Mouse (Mus musculus) right cerebral cortex, postnatal 25 days (tissue): ENCODE measurements around the gene Gm3336.
A peak's percentile ranks its signal among the peaks of the same experiment; 100 is the strongest.

Experiments used
- DNase-seq: peaks from one replicate; pipeline ENCODE4 v3.0.0; 2022

Gm3336 gene

DNA sequence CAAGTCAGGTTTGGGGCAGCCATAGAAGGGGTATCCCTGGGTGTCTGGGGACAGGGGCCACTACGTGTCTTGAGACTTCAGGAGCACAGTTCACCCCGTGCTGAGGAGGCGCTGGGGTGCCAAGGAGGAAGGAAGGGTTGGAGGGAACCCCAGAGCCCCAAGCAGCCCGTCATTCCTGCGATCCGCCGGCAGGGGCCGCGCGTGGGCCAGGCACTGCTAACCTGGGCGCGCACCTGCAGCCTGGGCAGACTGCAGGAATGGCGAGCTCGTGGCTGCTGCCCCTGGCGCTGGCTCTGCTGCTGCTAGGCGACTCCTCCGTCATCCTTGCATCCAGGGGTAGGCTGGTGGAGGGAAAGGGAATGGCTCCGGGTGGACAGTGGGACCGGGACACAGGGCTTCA, at the start of gene Gm3336:
Gene Gm3336 (plus strand): TSS at position 247 of the 400 bp plus-strand sequence.
- peak; percentile 66 for DNase-seq

DNA sequence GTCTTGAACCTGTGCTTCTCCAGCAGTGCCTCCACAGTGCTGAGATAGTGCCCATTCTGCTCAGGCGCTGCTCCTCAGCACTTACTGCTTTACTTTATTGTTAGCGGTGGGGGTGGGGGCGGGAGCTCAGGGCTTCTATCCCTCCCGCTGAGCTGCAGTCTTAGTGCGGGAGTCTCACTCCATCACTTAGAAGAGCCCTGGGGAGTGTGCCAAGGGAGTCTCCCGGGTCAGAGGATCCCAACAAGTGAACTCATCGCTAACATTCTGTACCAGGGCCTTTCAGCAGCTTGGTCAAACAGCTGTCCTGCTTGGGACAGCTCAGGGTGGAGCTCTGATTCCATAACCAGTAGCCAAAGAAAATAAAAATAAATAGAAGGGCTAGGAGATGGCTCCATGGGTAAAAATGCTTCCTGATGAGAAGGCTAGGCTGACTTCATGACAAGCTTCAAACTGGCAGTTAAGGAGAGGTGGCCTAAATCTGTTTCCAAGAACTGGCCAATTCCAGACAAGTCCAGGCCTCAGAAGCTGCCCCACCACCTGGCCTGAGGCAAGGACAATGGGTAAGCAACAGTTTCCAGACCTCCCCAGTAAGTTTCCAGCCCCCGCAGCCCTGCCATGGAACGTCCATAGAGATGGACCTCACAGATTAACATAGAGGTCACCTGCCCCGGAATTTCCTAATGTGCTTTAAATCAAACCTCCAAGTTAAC, 46.6 kb upstream of the Gm3336 start:
- no peak for DNase-seq

DNA sequence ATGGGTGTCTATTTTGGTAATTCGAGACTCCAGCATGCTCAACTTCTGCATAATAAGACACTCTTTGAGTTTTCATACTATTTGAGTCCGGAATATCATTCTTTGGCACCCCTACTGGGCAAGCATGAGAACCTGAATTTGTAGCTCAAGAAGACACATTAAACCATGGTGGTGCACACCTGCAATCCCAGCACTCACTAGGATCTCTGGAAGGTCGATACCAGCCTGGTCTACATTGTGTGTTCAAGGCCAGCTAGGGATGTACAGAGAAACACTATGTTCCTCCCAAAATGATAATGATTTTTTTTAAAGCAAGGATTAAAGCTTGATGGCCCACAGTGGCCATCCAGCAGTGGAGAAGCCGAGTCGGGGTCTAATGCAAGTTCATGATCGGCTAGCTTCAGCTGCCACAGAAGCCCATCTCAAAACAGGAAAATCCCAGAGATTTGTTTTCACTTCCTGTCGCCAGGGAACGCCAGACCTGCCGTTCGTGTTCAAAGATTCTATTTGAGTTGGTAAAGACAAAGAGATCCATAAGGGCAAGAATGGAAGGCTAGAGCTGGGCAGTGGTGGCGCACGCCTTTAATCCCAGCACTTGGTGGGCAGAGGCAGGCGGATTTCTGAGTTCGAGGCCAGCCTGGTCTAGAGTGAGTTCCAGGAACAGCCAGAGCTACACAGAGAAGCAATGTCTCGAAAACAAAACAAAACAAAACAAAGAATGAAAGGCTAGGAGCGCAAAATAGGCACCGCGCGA, 45.8 kb upstream of the Gm3336 start:
- DNase-seq, result no peak

DNA sequence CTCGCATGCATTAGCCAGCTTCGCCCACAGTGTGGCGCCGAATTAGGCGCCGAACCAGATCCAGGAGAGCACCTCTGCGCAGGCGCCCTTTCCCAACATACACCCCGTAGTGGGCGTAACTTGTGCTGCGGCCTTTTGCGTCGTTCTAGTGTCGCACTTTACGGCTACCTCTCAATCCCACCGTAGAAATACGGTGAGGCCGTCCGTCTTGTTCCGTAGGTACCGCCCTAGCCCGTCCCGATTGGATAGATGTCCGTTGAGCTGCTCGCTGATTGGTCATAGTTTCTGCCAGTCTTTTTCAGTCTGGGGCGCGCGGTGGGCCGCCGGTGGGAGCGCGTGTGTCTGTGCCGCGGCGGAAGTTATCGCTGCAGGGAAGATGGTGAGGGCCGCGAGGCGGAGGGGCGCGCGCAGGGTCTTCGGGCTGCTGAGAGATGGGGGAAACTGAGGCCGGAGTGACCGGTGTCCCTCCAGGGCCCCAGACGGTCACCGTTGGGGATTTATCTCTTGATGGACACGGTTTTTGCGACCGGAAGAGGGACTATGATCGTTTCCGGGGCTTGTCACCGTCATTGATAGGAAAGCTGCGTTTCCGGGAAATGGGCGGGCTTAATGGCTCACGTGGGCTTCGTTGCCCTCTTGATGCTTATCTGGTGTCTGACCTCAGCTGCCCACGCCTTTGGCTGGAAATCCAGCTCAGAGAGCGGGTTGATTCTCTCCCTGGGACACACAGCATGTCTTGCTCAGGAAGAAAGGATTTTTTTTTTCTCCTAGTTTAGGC, 45.1 kb upstream of the Gm3336 start, which contains the start of gene Lsm4:
Gene Lsm4 (plus strand): TSS at position 170 of the 778 bp plus-strand sequence.
- peak; percentile 99 for DNase-seq

DNA sequence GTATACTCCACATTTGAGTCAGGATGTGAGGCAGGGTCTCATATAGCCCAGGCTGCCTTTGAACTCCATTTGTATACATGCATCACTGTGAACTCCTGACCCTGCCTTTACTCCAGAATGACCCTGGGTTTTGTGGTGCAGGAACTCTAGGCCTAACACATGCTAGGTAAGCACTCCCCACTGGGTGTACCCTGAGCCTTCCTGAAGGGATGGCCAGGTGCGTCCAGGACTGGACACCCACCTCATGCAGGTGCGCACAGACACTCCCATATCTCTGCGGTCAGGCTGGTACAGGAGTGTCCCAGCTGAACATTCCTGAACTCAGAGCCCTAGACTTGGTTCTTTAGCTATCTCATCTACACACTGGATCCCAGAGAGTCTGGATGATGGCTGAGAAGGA, 44.2 kb upstream of the Gm3336 start:
- DNase-seq, result no peak

DNA sequence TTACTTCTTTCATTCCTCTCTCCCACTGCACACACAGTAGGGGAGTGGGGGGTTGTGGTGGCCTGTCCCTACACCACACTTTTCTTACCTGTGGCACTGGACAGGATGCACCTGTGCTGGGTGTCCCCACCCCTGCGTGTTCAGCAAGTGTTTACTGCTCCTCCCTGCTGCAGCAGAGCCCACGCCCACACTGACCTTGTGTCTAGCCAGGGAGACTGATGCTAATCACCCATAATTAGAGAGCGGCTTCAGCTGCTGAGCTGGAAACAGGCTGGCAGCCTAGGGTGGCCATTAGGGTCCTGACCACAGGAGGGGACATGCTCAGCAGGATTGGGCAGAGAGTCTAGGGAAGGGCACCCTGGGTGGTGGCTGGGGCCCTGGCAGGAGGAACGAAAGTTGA, 43.6 kb upstream of the Gm3336 start:
- no peak for DNase-seq

DNA sequence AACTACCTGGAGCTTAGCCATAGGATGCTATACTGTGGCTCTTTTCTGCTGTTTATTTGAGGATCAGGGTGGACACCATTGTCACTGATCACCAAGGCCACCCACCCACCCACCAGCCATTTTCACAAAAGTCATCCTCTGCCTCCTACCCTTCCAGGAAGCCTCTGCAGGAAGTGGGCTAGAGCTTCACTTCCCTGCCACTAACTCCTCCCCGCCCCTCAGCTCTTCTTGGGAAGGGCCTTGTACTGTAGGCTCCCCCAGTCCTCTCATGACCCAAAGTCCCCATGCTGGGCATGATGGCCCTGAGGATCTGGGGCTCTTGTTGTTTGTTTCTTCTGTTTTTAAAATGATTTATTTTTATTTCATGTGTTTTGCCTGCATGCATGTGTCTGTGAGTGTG, 43.0 kb upstream of the Gm3336 start:
- DNase-seq, result no peak

DNA sequence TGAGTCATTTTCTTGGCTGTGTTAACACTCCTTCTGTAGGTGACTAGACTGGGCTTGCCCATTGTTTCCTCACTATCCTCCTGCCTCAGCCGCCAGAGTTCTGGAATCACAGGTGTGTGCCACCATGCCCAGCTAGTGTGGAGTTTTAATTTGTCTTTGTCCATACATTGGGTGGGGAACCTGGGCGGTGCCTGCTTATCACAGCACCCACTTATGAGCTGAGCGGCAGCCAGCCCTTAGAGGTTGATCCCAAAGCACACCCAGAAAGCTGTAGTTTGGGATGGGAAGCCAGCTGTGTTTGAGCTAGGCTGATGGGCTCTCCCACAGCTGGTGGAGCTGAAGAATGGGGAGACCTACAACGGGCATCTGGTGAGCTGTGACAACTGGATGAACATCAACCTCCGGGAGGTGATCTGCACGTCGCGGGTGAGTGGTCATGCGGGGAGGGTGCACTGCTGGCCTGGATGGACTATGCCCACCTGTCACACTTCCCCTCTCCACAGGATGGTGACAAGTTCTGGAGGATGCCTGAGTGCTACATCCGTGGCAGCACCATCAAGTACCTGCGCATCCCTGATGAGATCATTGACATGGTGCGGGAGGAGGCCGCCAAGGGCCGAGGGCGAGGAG, 40.8 kb upstream of the Gm3336 start:
- no peak for DNase-seq

DNA sequence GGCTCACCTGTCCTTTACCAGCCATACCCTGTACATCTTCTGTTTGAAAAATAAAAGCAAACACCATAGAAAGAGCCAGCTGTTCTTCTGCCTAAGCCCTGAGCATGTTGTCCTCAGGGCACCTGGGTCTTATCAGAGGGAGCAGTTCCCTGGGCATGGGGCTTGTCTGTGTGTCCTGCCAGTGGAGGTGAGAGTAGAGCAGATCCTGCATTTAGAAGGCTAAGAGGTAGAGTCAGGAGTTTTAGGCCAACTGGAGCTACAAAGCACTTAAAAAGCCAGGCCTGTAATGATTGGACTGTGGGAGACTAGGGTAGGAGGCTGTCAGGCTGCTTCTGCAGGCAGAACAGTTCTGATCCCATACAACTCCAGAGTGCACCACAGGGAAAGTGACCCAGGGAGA, 39.7 kb upstream of the Gm3336 start:
- no peak for DNase-seq

DNA sequence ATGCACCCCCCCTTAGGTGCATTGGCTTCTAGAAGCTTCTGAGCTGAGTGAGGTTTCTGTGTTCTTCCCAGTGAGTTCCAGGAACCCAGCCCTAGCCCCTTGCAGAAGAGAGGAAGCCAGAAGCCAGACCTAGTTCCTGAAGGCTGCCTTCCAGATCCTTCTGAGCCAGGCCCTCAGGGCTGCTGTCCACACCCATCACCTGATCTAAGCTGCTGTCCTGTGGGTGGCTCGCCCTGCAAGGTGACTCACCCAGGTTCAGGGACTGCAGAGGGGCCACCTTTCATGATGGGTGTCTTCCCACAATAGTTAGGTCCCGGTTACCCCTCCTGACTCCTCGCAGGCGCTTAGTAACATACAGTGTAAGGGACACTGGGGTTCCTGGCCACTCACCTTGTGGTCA, 38.9 kb upstream of the Gm3336 start:
- no peak for DNase-seq

DNA sequence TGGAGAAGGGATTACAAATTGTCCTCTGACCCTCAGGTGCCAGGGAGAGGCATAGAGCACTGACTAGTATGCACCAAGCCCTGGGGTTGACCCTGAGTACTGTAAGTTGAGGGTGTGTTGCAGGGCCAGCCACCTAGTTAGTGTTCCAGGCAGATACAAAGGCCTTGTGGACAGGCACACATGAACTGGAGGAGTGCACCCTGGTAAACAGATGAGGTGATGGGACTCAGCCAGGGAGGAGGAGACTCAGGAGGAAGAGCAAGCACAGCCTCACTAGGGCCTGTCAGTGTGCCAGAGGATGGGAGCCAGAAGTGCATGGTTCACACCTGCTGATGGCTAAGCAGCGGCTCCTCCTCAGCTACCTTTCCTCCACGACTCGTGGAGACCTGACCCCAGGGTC, 38.3 kb upstream of the Gm3336 start:
- no peak for DNase-seq

DNA sequence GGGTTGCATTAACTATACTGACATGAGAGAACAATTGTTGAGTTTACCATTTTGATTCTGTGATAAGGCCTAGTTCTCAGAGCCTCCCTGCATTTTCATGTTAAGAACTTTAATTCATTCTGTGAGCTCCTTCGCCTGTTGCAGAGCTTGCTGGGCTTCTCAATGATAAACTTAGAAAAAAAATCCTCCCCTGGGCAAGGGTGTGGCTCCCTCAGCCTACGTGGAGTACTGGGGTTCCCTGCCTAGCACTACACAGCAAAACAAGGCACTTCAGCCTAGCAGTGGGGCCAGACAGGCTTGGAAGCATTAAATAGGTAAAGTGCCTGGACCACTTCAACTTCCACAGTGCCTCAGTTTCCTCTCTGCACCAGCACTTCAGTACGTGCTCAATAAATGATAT, 36.9 kb upstream of the Gm3336 start:
- DNase-seq, result no peak

DNA sequence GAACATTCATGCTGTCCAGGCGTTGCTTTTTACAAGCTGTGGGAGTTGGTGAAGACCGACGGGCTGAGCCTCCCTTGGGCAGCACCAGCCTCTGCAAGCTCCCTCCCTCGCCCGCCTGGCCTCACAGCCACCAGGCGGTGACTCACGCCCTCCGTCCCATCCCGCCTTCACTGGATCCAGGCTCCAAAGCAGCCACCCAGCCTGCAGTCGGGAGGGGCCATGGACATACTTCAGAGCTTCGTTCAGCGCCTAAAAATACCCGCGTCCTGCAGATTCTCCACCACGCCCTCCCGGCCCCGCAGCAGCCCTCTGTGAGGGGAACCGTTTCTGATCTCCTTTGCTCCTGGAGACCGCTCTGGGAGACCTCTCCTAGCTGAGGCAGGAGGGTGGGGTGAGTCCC, 36.1 kb upstream of the Gm3336 start:
- DNase-seq, result peak; percentile 77

DNA sequence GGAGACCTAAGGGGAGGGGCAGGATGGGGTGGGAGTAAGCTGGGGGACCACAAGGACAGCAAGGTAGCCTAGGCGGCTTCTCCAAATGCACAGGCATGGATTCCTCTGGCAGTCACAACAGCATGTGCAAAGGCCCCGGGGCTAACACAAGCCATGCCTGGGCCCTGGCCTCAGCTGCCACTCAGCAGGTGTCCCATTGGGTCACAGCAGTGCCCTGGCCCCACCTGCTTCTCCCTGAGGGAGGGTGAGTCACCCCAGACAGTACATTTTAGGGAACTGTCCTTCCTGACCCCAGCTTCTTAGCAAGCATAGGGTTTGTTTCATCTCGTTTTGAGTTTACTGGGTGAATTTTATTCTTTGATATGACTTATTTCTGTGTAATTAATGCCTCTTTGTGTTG, 35.7 kb upstream of the Gm3336 start:
- no peak for DNase-seq

DNA sequence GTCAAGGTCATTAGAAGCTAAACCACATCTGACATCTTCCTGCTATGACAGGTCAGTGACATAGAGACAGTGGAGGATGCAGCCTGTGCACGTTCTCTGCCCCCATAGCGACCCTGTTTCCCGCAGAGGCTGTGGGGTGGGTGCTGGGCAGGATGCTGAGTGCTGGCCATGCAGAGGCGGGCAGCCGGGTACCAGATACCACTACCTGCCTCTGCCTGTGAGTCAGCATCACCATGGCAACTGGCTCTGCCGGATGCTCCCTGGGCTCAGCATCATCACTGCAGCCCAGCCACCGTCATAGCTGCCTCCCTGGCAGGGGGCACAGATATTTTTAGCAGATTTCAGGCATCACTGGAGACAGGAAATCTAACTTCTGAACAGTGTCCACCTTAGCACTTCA, 34.1 kb upstream of the Gm3336 start:
- DNase-seq, result peak; percentile 87

DNA sequence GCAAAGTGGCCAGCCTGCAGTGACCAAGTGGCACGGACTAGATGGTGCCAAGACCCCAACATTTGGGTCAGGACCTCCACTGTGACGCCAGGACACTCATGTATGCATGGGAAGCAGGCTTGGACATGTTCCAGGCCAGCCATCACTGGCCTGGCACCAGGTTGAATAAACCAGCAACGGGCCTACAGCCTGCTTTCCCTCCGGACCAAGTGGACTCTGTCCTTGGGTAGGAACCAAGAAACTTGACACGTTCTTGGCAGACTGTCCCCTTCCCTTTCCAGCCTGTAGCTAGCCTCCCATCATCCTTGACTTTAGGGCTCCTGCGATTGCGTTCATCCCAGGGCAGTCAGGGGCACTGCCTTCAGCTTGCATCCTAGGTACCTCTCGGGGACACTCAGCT, 30.8 kb upstream of the Gm3336 start:
- no peak for DNase-seq

DNA sequence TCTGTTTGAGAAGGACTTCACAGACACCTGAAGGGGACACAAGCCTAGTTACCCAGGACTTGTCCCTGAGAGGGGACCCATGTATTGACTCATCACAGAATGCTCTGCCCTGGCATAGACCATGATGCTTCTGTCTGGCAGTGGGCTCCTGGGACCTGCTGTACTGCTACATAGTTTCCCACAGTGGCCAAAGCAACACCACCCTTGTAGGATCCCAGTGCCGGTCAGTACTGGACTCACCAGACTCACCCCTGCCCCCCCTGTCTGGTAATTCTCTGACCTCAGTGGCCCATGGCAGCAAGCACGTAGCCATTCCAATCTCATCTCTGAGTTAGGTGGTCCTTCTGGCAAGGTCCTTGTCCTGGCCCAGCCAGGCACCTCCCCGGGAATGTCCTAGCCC, 30.2 kb upstream of the Gm3336 start:
- no peak for DNase-seq

DNA sequence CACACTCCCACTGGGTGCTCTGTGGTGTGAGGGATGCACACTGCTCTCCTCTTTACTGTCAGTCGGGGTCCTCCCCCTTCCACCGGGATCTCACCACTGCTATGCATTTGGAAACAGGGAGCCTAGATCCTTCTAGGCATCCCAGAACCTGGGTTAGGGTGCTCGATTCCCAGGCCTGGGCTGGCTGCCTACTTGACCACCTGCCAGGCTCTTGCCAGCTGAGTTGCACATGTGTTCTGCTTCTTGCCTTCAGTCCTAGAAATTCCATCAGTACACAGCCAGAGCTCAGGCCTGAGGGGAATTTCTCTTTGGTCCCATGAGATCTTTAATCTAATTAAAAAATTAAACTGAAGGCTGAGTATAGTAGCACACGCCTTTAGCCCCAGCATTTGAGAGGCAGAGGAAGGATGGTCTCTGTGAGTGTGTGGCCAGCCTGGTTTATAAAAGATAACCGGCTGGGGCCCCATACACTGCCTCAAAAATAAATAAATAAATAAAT, 28.4 kb upstream of the Gm3336 start:
- no peak for DNase-seq

DNA sequence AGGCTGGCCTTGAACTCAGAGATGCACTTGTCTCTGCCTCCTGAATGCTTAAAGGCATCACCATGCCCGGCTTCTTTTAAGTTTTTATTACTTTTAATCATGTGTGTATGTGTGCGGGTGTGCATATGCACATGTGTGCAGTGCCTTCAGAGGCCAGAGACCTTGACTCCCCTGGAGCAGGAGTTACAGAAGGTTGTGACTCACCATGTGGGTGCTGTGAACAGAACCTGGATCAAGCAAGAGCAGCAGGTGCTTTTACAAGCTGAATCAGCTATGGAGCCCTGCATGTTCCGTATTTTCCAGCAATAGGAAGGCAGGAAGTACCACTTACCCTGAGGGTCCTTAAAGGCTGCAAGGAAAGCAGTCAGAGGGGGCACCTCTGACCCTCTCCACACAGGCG, 27.1 kb upstream of the Gm3336 start:
- DNase-seq, result no peak

DNA sequence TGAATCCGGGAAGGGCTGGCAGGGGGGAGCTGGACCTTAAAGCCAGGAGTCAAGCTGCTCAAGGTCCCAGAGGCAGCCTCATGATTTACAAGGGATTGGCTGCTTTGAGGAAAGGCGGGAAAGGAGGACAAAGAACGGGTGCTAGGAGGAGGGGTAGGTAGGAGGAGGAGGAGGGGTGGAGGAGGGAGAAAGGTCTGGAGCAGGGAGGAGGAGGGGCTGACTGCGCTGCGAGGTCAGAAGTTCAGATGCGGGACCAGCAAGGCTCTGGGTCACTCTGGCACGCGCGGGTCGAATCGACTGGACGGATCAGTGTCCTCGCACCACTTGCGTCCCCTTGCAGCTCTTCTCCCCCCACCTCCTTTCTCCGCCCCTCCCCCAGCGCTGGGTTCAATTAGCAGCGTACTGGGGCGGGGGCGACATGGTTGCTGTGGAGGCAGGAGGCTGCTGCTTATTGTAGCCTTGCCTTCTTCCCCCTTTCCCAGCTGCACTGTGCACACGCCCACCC, 26.6 kb upstream of the Gm3336 start:
- DNase-seq, result no peak

DNA sequence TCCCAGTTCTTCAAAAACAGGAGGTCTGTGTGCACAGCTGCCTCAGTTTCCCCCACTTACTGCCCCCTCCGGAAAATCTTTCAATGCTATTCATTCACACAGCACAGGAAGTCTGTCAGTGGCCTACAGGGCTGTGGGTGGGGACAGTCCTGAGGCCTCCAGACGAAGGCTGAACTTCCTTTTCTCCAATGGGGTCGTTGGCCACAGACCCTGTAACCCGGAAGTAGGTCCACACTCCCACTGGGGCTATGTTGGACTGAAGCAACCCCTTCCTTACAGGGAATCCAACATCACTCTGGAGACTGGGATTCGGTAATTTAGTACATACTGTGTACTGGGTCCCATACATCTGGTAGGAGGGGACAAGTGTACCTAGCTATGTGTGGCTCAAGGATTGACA, 24.7 kb upstream of the Gm3336 start:
- DNase-seq, result no peak

DNA sequence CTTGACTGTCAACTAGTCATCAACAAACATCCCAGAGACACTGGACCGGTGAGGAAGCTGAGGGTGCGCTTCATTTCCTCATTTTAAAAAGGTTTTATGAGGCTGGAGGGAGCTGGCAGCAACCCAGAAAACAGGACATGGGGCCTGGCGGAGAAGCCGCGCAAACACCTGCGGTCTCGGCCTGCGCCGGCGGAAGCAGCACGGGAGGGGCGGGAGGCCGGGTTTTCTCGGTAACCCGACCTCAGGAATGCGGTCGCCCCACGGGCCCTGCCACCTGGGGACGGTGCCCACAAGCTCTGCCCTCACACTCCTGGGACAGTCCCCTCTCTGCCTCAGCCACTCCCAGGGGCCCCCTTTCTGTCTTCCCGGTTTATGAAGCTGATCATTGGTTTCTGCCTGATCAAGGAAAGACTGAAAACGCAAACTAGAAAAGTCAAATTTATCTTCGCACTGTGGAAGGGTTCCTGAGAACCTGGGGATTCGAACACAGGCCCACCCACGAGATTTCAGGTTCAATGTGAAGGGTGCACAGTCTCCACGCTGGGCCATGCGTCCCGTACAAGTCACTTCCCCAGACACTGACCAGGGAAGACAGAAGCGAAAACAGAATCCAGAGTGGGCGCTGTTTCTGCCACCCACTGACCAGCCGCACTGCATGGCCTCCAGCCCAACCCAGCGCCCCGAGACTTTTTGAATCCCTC, 22.9 kb upstream of the Gm3336 start:
- DNase-seq, result no peak
